Mouse (Mus musculus): ENCODE results near the gene Ccer2. TPM values are rescaled to one million over a fixed set of nuclear protein-coding genes. Genes with fewer than 3 reads are reported as not detected.
A peak's percentile ranks its signal among the peaks of the same experiment; 100 is the strongest.

The Ccer2 gene
- polyA plus RNA-seq, 1 experiment from 2014 or later = 0.78 TPM

GRCm38 (mm10) chr7:28726600-28726999 is 29.4 kb upstream of the Ccer2 start:
- no peaks in the 10 kb centered on the region for H3K9me3 ChIP-seq (replicated peaks)
- H3K4me2 ChIP-seq = peak overlapping the region; percentile 48
- H3K36me3 ChIP-seq = no peaks in the 10 kb centered on the region
- no peak overlapping the region for H3K27ac ChIP-seq (replicated peaks)
- no peak overlapping the region for H3K9ac ChIP-seq (replicated peaks)
- peaks cover 13% of the 10 kb centered on the region for H3K4me1 ChIP-seq
- no peak overlapping the region for H3K4me3 ChIP-seq (replicated peaks)
- 8% methylated on average over 14 of the region's 14 CpGs for WGBS
- peaks cover 2% of the 10 kb centered on the region; the same call in 1 of the 2 replicates for H3K27me3 ChIP-seq (replicated peaks)
- peak; percentile 78; the same call in 1 of the 2 replicates for ATAC-seq (ENCODE audit: low FRiP score)

- H3K9ac ChIP-seq (replicated peaks) = no peak overlapping the region
Observed at GRCm38 (mm10) chr7:28727649-28728340, 28.2 kb upstream of the Ccer2 start.

GRCm38 (mm10) chr7:28732341-28733142 is 23.4 kb upstream of the Ccer2 start:
- ATAC-seq (ENCODE audit: low FRiP score) = peak; percentile 84
- Histone ChIP-seq H3K9ac (replicated peaks) (peak overlapping the region; percentile 42; the same call in 1 of the 2 replicates), H3K9me3 (replicated peaks) (no peaks in the 10 kb centered on the region), H3K36me3 (peaks cover 7% of the 10 kb centered on the region; the same call in 1 of the 2 replicates), H3K4me1 (peaks cover 16% of the 10 kb centered on the region), H3K4me3 (replicated peaks) (peak overlapping the region; percentile 44), H3K4me2 (peak overlapping the region; percentile 77), H3K27me3 (replicated peaks) (peaks cover 11% of the 10 kb centered on the region), H3K27ac (replicated peaks) (no peak overlapping the region)
- WGBS = 3% methylated on average over 58 of the region's 58 CpGs

More at GRCm38 (mm10) chr7:28727649-28728340, 28.2 kb upstream of the Ccer2 start:
- H3K9me3 ChIP-seq (replicated peaks) = no peaks in the 10 kb centered on the region
- H3K4me3 ChIP-seq (replicated peaks) = no peak overlapping the region
- peaks cover 11% of the 10 kb centered on the region for H3K27me3 ChIP-seq (replicated peaks)
- no peak overlapping the region for H3K27ac ChIP-seq (replicated peaks)
- H3K4me2 ChIP-seq = no peak overlapping the region
- 19% methylated on average over 10 of the region's 10 CpGs for WGBS
- H3K4me1 ChIP-seq = peaks cover 18% of the 10 kb centered on the region
- H3K36me3 ChIP-seq = no peaks in the 10 kb centered on the region
- ATAC-seq (ENCODE audit: low FRiP score) = no peak

GRCm38 (mm10) chr7:28733211-28733610 is 22.8 kb upstream of the Ccer2 start:
- ATAC-seq (ENCODE audit: low FRiP score) = peak; percentile 38
- no peak overlapping the region for H3K27ac ChIP-seq (replicated peaks)
- 6% methylated on average over 11 of the region's 11 CpGs for WGBS
- H3K4me1 ChIP-seq = peaks cover 12% of the 10 kb centered on the region
- peak overlapping the region; percentile 77 for H3K4me2 ChIP-seq
- H3K9ac ChIP-seq (replicated peaks) = no peak overlapping the region
- H3K27me3 ChIP-seq (replicated peaks) = peaks cover 11% of the 10 kb centered on the region
- peaks cover 10% of the 10 kb centered on the region; the same call in 1 of the 2 replicates for H3K36me3 ChIP-seq
- no peaks in the 10 kb centered on the region for H3K9me3 ChIP-seq (replicated peaks)
- peak overlapping the region; percentile 44 for H3K4me3 ChIP-seq (replicated peaks)

- H3K27me3 ChIP-seq (replicated peaks) = peaks cover 11% of the 10 kb centered on the region
- H3K4me1 ChIP-seq = peaks cover 22% of the 10 kb centered on the region
- WGBS = 83% methylated on average over 6 of the region's 6 CpGs
Observed at GRCm38 (mm10) chr7:28735701-28736100, 20.3 kb upstream of the Ccer2 start.

GRCm38 (mm10) chr7:28739829-28740228 is 16.1 kb upstream of the Ccer2 start:
- Histone ChIP-seq H3K4me1 (peaks cover 26% of the 10 kb centered on the region), H3K4me2 (no peak overlapping the region), H3K27me3 (replicated peaks) (no peaks in the 10 kb centered on the region), H3K9me3 (replicated peaks) (no peaks in the 10 kb centered on the region), H3K36me3 (peaks cover 26% of the 10 kb centered on the region), H3K9ac (replicated peaks) (no peak overlapping the region), H3K27ac (replicated peaks) (no peak overlapping the region), H3K4me3 (replicated peaks) (no peak overlapping the region)
- no peak for ATAC-seq (ENCODE audit: low FRiP score)
- 94% methylated on average over 21 of the region's 21 CpGs for WGBS

More at GRCm38 (mm10) chr7:28735701-28736100, 20.3 kb upstream of the Ccer2 start:
- Histone ChIP-seq H3K9ac (replicated peaks) (no peak overlapping the region), H3K27ac (replicated peaks) (no peak overlapping the region), H3K4me3 (replicated peaks) (no peak overlapping the region), H3K4me2 (no peak overlapping the region), H3K9me3 (replicated peaks) (no peaks in the 10 kb centered on the region), H3K36me3 (peaks cover 23% of the 10 kb centered on the region)
- no peak for ATAC-seq (ENCODE audit: low FRiP score)

GRCm38 (mm10) chr7:28740949-28741348 is 15.0 kb upstream of the Ccer2 start:
- H3K4me3 ChIP-seq (replicated peaks) = peak overlapping the region; percentile 91
- H3K4me1 ChIP-seq = peaks cover 26% of the 10 kb centered on the region
- ATAC-seq (ENCODE audit: low FRiP score) = no peak
- H3K27me3 ChIP-seq (replicated peaks) = no peaks in the 10 kb centered on the region
- no peaks in the 10 kb centered on the region for H3K9me3 ChIP-seq (replicated peaks)
- H3K36me3 ChIP-seq = peaks cover 32% of the 10 kb centered on the region
- WGBS = 45% methylated on average over 9 of the region's 9 CpGs
- peak overlapping the region; percentile 74 for H3K9ac ChIP-seq (replicated peaks)
- peak overlapping the region; percentile 95 for H3K27ac ChIP-seq (replicated peaks)
- H3K4me2 ChIP-seq = peak overlapping the region; percentile 89

- WGBS = 3% methylated on average over 13 of the region's 13 CpGs
- Histone ChIP-seq H3K4me3 (replicated peaks) (peak overlapping the region; percentile 91), H3K4me1 (peaks cover 26% of the 10 kb centered on the region), H3K36me3 (peaks cover 32% of the 10 kb centered on the region), H3K4me2 (peak overlapping the region; percentile 89), H3K9me3 (replicated peaks) (no peaks in the 10 kb centered on the region), H3K9ac (replicated peaks) (peak overlapping the region; percentile 74), H3K27me3 (replicated peaks) (no peaks in the 10 kb centered on the region), H3K27ac (replicated peaks) (peak overlapping the region; percentile 95)
- ATAC-seq (ENCODE audit: low FRiP score) = peak; percentile 21
Observed at GRCm38 (mm10) chr7:28741368-28741708, 14.6 kb upstream of the Ccer2 start.

GRCm38 (mm10) chr7:28741709-28742438 is 14.1 kb upstream of the Ccer2 start, which contains the start of the genes Mrps12 and Sars2:
Gene Mrps12 (minus strand): TSS chr7:28741820.
Gene Sars2 (plus strand): TSS chr7:28741992.
- Histone ChIP-seq H3K4me1 (peaks cover 26% of the 10 kb centered on the region), H3K4me2 (peak within 1 kb of the TSS; percentile 89), H3K9me3 (replicated peaks) (no peaks in the 10 kb centered on the region), H3K4me3 (replicated peaks) (peak within 1 kb of the TSS; percentile 91), H3K36me3 (peaks cover 32% of the 10 kb centered on the region), H3K27me3 (replicated peaks) (no peaks in the 10 kb centered on the region), H3K27ac (replicated peaks) (peak within 1 kb of the TSS; percentile 95), H3K9ac (replicated peaks) (peak within 1 kb of the TSS; percentile 79)
- peak; percentile 99 for ATAC-seq (ENCODE audit: low FRiP score)
- WGBS = under 1% methylated on average over 39 of the region's 39 CpGs

GRCm38 (mm10) chr7:28749935-28750334 is 6.0 kb upstream of the Ccer2 start:
- H3K4me1 ChIP-seq = no peaks in the 10 kb centered on the region

GRCm38 (mm10) chr7:28758623-28759022 is 2.6 kb downstream of the Ccer2 start:
- no peak overlapping the region for H3K4me2 ChIP-seq
- no peak overlapping the region for H3K27ac ChIP-seq (replicated peaks)
- H3K9me3 ChIP-seq (replicated peaks) = no peaks in the 10 kb centered on the region
- peaks cover 16% of the 10 kb centered on the region for H3K27me3 ChIP-seq (replicated peaks)
- WGBS = 81% methylated on average over 13 of the region's 13 CpGs
- no peak for ATAC-seq (ENCODE audit: low FRiP score)
- H3K4me1 ChIP-seq = peaks cover 9% of the 10 kb centered on the region
- H3K9ac ChIP-seq (replicated peaks) = no peak overlapping the region
- no peak overlapping the region for H3K4me3 ChIP-seq (replicated peaks)
- peaks cover 46% of the 10 kb centered on the region for H3K36me3 ChIP-seq

More at GRCm38 (mm10) chr7:28749935-28750334, 6.0 kb upstream of the Ccer2 start:
- no peak overlapping the region for H3K4me2 ChIP-seq
- 96% methylated on average over 7 of the region's 7 CpGs for WGBS
- no peak for ATAC-seq (ENCODE audit: low FRiP score)
- H3K9me3 ChIP-seq (replicated peaks) = no peaks in the 10 kb centered on the region
- no peaks in the 10 kb centered on the region for H3K27me3 ChIP-seq (replicated peaks)
- no peak overlapping the region for H3K27ac ChIP-seq (replicated peaks)
- H3K9ac ChIP-seq (replicated peaks) = no peak overlapping the region
- H3K36me3 ChIP-seq = peaks cover 14% of the 10 kb centered on the region
- H3K4me3 ChIP-seq (replicated peaks) = no peak overlapping the region
